Mouse (Mus musculus) 3134 (cell line): Measurements from ENCODE around the gene Egfem1.

Source experiments
- DNase-seq: peaks from one replicate; pipeline ENCODE4 v3.0.0-alpha.2; 2011; ENCODE audit warnings: low spot score; ENCODE audit not compliant: insufficient read length; ENCODE audit errors: extremely low read depth

Egfem1 gene

DNA sequence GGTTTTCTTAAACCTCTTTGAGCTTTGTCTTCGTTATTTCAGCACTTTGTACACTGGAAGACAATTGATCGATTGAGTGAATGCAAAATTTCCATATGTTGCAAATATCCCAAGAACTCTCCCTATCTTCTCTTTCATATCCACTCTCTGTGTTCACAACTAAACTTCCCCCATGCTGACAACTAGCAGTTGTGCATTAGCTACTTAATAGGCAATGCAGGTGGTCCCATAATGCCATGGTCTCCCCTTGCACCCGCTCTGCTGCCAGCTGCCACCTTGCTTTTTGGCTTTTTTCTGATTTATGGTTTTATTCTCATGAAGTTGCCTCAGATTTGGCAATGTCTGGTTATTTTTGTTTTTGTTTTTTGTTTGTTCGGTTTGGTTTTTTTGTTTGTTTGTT lies 209.8 kb downstream of the Egfem1 start:
- no peak for DNase-seq

DNA sequence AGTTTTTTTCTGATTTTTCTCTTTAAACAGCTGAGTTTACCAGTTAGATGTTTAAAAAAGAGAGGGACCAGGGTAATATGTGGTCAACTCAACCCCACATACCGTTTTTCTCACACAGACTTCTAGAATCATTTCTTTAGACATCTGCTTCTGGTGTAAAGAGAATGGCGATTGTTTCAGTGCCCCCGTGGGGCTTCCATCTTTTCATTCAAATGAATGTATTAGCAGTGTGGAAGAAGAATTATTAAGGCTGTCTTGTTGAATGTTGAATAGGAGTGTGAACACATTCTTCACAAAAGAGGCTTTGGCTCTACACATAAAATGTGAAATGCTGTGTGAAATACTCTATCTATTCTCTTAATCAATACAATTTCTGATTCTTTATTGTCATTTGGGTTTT lies 210.4 kb downstream of the Egfem1 start:
- no peak for DNase-seq

DNA sequence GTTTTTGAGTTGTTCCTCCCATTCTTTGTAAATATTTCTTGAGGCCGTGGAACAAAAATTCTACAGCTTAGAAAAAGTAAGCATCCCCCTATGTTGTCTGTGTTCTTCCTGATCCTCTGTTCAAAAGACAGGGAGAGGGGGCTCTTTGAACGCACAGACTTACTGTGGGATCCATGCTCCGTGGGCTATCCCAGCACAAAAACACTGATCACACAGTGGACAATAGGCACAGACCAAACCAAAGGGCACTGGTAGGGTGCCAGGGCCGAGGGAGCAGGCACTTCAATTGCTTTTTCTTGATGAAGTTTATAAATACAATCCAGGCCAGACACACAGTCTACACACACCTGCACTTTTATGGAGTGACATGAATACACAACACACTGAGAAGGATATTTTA lies 211.4 kb downstream of the Egfem1 start:
- no peak for DNase-seq

DNA sequence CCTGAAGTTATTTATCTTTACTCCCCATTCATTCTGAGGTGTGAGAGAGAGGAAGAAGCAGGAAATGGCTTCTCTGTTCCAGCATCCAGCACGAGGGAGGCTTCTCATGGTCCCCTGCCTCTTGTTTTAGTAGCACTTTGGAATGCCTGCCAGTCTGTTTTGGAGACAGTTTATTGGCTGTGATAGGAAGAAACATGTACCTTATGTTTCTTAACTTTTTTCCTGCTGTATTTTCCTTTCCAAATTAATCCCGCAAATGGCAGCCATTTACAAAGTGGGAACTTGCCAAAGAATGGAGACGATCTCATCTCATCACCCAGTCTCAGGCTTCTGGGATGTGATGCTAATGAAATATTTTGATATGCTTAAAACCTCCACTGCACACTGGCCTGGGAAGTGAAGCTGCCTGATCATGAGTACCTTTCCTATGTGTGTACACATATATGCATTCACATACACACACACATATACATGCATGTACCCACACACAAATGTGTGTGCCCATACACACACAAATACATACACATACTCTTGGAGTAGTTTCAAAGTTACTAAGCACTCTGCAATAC lies 260.5 kb downstream of the Egfem1 start:
- no peak for DNase-seq

DNA sequence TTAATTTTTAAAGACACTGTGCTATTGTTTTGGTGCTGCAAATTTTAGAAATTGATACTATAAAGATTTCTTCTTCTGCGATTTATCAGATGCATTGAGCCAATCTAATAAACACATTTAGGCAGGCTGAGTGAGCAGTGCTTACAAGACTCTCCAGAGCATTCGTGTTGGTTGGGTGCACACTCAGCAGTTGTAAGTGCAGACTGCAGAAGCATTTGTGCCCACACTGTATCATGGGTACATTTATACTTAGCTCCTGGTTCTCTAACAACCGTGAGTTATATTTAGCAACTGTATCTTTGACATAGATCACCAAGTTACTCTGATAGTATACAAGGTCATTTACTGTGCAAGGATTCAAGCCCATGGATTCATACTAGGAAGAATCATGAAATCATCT lies 264.0 kb downstream of the Egfem1 start:
- DNase-seq = no peak

DNA sequence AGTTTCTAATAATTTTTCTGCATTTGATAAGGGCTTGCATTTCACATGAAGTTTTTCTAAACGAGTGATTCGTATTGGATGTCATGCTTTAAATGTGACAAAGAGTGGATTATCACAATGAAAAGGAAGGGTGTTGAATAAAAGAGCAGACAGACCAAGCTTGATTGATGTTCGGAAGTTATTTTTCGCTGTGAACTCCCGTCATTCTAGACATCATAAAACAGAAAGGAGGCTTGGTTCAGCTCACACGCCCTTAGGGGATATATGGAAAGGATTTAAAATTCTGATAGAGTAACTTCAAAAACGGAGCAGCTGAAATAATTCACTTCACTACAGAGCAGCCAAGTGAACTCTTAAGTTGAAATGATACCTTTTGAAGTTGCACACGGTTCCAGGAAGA lies 285.1 kb downstream of the Egfem1 start:
- no peak for DNase-seq

DNA sequence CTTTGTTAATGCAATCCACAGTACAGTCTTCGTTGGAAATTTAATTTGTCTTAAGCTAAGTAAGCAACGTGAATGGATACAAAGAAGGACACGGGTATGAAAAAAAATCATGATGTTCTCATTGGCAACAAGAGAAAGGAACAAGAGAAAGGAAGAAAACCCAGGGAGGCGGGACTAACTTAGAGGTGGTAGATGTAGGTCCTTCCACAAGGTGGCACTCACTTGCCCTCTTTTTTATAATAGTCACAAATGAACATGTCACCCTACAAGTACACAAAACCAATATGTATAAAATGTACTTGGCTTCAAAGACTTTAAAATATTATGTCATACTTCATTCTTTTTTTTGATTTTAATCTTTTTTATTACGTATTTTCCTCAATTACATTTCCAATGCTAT lies 288.7 kb downstream of the Egfem1 start:
- DNase-seq = no peak

DNA sequence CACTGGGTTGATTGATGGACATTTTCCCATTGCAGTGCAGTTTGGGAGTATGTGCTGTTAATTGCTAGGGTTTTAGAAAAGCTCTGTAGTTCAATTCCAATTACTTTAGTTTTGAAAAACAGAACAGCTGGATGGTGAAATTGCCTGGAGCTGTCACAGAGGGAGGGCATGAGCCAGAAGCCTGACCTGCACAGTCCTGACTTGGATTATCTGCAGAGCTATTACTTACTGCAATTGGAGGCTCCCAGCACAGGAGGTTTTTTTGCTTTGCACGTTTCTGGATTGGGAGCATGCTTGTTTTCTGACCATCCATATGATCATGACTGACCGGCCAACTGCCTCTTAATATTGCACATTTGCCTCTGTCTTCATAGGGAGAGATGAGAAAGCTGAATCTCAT lies 299.4 kb downstream of the Egfem1 start:
- DNase-seq = no peak

DNA sequence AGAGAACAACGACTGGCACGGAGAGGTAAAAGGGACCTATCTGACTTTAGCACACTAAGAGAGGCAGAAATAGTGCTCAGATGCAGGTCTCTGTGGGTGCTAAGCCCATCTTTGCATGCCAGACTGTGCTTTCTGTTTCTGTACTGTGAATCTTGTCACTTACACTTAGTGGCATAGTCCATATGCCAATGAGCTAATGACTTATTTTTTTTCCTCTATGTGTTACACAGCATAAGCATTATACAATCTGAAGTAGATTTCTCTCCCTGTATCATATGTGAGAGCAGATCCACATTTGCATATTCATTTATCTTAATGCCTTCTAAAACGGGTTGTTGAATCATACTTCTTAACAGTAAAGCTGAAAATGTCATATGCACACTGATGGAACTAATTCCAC lies 317.2 kb downstream of the Egfem1 start:
- DNase-seq = no peak

DNA sequence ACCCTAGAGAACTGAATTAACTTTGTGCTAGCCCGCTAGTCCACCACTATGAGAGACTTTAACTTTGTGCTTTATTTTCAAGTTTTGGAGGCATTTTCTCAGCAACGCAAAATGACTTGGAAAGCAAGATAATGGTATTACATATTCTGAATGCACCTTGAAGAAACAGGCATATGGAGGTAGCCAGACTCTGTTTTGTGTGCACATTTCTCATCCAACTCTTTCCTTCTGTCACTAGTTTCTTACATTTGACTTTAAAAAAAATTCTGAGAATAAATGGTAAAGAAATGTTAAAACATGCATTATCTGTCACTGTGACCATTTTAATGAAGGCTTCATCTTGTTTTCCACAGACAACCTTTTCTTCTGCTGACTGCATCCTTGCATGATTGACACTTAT lies 339.8 kb downstream of the Egfem1 start:
- DNase-seq = no peak

DNA sequence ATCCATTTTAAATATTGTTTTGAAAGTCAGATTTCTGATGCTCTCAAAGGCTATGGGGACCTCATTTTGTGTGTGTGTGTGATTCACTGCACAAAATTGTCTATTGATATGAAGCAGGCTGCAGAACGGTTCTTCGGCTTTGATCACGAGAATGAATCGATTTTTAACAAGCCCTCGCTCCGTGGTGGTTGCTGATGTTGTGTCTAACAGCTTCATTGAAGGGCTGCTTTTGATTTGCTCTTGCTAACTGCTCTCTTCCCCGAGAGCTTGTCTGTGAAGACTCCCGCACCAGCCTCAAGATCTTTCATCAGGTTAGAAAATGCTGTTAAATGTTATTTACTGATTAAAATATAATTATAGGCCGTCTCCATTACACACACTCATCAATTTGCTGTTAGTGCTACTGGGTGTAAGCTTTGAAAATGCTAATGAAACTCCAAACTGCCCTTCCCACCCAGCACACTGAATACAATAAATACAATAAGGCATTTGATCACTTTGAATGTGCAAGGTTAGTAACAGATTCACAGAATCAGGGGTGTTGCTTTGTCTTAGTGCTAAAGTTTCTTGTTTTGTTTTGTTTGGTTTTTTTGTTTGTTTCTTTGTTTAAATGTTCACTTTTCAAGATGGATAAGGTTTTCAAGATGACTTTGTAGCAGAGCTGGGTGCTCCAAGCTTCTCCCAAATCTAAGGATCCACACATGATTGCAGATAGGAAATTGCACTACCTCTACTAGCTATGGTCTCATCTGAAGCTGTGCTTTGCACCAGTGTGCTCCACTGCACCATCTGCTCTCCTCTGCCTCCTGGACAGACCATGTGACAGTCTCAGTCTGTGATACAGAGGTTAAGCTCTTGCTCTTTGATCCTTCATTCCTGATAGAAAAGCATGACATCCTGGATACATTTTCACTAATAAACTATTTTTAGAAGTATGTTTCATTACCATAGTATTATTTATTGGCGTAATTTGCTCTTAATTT lies 350.6 kb downstream of the Egfem1 start:
- no peak for DNase-seq

DNA sequence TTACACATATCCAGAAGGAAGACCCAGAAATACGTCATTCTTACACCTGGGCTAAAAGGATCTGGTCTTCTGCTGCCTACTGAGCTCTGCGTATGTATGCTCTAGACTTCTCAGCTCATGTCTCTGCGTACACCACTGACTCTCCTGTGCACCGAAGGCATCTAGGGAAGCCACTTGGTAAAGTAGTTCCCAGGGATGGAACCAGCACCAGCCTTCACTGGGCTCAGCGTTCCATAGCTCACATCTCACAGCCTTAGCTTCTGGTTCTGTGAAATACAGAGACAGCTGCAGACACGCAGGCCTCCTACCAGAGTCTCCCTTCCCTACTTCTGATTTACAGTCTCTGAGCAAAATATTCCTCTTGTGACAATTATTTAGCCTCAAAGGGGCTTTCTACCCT lies 361.2 kb downstream of the Egfem1 start:
- DNase-seq = no peak

DNA sequence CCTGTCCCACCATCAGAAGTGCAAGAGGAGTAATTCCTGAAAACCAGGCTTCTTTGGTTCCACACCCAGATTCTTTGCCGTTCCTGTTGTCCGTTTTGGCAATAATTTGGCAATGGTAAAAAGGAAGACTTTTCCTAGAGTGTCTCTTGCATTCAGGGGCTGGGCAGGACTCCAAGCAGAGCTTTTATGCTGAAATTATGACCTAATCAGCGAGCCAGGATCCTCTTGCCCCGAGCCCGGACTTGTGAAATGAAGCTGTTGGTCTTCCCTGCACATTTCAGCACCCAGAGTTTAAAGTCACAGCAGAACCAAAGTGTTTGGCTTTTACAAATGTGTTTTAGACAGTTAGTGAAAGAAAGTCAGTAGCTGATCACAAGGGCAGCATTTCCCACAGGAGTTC lies 362.8 kb downstream of the Egfem1 start:
- no peak for DNase-seq

DNA sequence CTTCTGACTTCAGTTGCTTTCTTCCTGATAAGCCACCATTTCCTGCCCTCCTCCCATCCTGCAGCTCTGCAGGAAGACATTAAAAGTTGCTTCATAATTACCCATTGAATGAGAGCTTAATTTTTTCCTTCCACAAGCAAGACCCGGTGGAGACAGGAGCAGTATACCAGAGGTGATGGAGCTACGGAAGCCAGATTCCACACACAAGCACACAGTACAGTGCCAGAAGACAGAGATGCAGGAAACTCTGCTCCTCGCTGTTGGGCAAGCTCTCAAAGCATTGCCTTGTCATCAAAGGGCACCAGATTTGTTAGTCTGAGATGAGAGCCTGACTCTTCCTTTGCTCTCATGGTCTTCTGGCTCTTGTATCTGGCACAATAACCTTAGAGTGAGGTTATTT lies 364.3 kb downstream of the Egfem1 start:
- no peak for DNase-seq

DNA sequence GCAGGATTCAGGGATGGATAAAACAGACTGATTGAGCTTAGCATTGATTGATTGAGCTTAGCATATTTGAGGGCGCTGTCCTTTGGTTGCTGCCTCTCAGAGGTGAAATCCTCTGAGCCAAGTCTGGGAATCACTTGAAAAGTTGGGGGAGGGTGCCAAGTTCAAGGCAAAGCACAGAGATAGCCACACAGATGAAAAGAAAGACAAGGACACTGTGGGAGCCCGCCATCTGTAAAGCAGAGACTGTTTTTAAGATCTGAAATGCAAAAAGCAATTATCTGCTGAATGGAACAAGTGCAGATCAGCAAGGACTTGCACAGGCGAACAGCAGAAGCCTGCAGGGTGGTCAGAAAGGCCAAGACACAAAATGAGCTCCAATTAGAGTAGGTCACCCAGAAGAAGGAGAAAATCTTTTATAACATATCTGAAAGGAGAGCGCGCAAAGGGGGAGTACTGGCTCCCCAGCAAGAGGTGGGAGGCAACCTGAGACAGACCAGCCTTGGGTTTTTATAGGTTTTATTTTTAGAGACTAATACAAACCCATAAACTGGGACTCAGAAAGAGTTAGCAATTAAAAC lies 367.1 kb downstream of the Egfem1 start:
- DNase-seq = no peak

DNA sequence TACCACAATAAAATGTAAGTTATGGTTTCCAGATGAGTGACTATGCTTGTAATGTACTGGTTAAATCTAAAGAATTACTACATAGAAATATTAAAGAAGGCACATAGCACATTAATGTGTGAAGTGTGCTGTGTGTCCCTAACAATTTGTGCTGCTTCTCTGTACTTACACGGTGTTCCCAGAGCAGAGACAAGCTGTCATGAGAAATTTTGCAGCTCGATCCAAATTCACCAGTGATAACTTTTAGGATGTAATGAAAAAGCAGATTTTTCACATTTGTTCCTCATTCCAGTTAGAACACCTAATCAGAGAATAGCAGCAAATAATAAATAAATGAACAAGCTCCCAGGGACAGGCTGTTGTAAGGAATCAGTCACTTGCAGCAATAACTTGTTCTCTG lies 416.4 kb downstream of the Egfem1 start:
- DNase-seq = no peak

DNA sequence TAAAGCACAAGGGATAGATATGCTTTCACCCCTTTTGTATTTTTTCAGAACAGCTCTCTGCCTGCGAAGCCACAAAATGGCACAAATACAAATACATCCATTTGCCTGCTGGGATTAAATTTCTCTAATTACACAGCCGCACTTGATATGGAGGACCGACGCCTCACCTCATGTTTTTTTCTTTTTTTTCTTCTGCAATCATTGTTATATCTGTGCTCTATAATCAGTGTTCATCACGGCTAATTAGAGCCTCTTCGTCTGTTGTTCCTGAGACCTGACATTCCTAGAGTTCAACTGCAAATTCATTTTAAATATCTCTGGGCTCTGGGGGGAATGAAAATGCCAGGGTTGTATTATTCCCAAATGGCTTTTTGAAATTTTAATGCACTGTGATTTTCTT lies 417.4 kb downstream of the Egfem1 start:
- no peak for DNase-seq

DNA sequence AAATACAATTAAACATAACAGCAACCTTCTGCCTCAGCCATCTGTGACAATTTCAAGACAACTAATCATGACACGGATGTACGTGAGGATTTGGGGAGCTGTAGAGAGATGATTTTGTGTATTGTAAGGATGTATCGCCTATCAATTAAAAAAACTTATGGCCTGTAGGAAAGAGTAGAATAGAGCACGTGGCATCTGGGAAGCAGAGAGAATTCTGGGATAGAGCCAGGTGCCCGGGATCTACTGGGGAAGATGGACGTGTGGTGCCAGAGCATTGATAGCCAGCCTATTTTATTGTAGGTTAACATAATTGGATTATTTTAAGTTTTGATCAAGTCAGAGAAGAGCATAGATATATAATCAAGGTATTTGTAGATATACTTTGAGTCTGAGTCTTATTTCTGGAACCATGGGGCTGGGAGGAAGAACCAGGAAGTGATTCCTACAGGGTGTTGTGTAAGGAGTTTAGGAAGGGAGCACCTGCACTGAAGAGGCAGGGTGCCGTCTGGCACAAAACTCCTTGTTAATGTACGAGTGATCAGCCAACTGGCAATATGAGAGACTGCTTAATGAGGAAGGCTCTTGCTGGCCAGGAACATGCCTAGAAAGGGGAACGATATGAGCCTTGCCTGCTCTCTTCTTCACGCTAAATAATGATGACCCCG lies 443.6 kb downstream of the Egfem1 start:
- no peak for DNase-seq

DNA sequence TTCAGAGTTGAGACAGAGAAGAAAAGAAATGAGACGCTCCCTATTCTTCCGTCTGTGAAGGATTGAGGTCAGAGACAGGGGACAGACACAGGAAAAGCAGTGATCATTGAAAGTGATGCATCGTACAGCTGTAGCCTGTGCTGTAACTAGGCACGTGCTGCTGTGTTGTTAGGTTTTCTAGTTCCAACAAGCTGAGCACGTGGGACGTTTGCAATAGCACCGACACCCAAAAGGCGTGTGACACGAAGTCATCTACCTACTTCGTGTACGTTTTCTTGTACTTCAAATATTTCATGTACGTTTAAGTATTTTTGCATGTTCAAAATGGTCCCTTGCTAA lies 444.1 kb downstream of the Egfem1 start:
- no peak for DNase-seq

DNA sequence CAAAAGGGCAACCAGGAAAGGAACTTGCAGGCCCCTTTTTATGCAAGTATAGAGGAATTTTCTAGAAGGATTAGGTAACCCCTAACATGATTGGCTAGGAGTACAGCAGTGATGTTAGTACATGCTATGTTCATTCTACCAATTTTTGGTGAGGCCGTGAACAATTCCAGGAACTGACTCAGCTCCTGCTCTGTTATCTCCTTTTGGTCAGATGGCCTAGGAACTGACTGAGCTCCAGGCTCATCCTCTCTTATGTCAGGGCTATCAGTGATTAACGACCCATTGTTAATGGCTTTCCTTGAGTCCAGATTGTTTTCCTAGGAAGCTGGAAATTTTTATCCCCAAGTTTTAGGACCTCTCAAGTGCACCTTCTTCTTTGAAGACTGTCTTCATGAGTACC lies 457.4 kb downstream of the Egfem1 start:
- DNase-seq = no peak

DNA sequence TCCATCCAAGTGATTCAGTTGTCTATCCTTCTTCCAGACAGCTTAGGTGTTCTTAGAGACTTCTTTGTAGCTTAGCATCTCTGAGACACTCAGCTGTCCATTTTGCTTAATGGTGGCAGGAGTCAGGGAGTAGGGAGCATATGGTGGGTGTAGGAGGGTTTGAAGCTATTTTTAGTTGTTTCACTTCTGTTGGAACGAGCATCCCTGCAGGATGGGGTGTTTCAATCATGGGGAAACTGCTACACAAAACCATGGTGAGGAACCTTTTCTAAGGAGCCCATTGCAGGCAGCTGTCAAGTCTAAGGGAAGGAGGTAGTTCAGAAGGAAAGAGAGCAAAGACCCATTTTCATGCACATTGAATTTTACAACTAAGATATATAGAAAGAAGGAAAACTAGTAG lies 458.1 kb downstream of the Egfem1 start:
- no peak for DNase-seq
